ENCODE assay signal across 9 mouse cellular contexts in the genomic region with DNA sequence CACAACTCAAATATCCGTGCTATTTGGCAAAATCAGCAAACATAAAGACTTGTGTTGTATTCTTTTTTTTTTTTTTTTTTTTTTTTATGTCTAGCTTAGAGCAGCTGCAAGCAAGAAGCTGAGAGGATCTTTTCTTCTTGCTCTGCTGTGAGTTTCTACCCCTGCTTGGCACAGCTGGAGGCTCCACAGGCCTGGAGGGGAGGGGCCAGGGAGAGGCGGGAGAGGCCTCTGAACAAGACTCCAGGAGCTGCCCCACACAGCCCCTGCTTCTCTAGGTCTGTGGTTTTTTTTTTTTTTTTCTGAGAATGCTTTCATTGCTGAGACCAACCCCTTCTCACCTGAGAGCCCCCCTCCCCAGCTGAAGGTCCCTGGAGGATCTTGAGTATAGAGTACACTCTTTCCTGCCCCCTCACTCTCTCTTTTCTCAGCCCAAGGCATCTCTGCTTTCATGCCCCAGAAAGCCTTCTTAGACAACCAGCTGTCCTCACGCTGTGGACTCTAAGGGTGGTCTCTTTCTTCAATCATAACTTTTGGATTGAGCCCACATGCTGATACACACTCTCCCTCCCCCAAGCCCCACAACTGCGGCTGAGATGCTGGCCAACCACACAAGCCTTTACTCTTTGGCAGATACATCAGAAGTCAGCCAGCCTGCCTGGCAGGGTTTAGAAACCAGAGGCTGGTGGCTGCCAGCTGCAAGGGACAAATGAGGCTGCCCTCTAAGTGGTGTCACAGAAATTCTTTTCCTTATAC.
DNase-seq lines count a peak whose midpoint lies in the region; ATAC-seq and TF ChIP-seq lines count a peak whose summit lies in the region.
"Had no signal": no experiment of that assay in that cellular context is flagged by ENCODE, and none has a peak within 500 bp of the region (broad histone marks: within the 10 kb centered on the region; RNA-seq: fewer than 3 reads in every experiment).

No protein-coding gene starts in this region.

- peak; percentile 79 for ATAC-seq in limb, embryonic 15.5 days (ENCODE audit: insufficient number of reproducible peaks, low FRiP score, low TSS enrichment, low read depth)
- peak; percentile 63; the same call in 1 of the 2 replicates for ATAC-seq in stomach, postnatal 0 days (ENCODE audit: low FRiP score, low TSS enrichment)

- DNase-seq in cerebellum, adult 9-11 months, result peak; percentile 32
- DNase-seq in cerebellum, postnatal 36 days, result no peak
- DNase-seq in urinary bladder, postnatal 14 days (ENCODE audit: low spot score), result peak; percentile 19
- DNase-seq in urinary bladder, adult 18-20 months (ENCODE audit: low spot score in 2 of 2), result no peak
- peak; percentile 38 for DNase-seq in stomach, postnatal 0 days (ENCODE audit: low spot score)
- DNase-seq in kidney, postnatal 25 days, result no peak
- DNase-seq in layer of hippocampus, adult 8-10 months (ENCODE audit: low spot score in 2 of 2), result no peak
- DNase-seq: liver, embryonic 13.5 days had no signal

- peak overlapping the region; percentile 88 for H3K27ac ChIP-seq in limb, embryonic 15.5 days
- H3K27ac ChIP-seq in stomach, postnatal 0 days (replicated peaks), result peak overlapping the region; percentile 82
- H3K27ac ChIP-seq: liver, embryonic 13.5 days had no signal

- no peaks in the 10 kb centered on the region for H3K36me3 ChIP-seq in limb, embryonic 15.5 days
- no peaks in the 10 kb centered on the region for H3K36me3 ChIP-seq in stomach, postnatal 0 days (ENCODE audit: control insufficient read depth, insufficient read depth, low read length)
- H3K36me3 ChIP-seq: liver, embryonic 13.5 days had no signal

- WGBS in limb, embryonic 15.5 days, result 13% methylated on average over 4 of the region's 4 CpGs
- 27% methylated on average over 4 of the region's 4 CpGs for WGBS in stomach, postnatal 0 days

- H3K9me3 ChIP-seq in limb, embryonic 15.5 days, result no peaks in the 10 kb centered on the region
- H3K9me3 ChIP-seq in stomach, postnatal 0 days (ENCODE audit: control insufficient read depth, low read length), result no peaks in the 10 kb centered on the region
- H3K9me3 ChIP-seq: liver, embryonic 13.5 days had no signal

- no peak for TF ChIP-seq CTCF in stomach, postnatal 0 days (IDR thresholded peaks at IDR 0.05; ENCODE audit: low read depth)

- peak overlapping the region; percentile 36 for H3K4me2 ChIP-seq in limb, embryonic 15.5 days
- no peak overlapping the region for H3K4me2 ChIP-seq in stomach, postnatal 0 days (replicated peaks; ENCODE audit: low read depth)
- H3K4me2 ChIP-seq: liver, embryonic 13.5 days had no signal

- no peak overlapping the region for H3K9ac ChIP-seq in limb, embryonic 15.5 days
- peak overlapping the region; percentile 31 for H3K9ac ChIP-seq in stomach, postnatal 0 days (ENCODE audit: low read length)
- H3K9ac ChIP-seq: liver, embryonic 13.5 days had no signal

- H3K4me1 ChIP-seq in limb, embryonic 15.5 days, result peaks cover 21% of the 10 kb centered on the region
- no peaks in the 10 kb centered on the region for H3K4me1 ChIP-seq in stomach, postnatal 0 days (replicated peaks; ENCODE audit: control insufficient read depth, insufficient read depth)
- H3K4me1 ChIP-seq: liver, embryonic 13.5 days had no signal

- no peaks in the 10 kb centered on the region for H3K27me3 ChIP-seq in limb, embryonic 15.5 days
- no peaks in the 10 kb centered on the region for H3K27me3 ChIP-seq in stomach, postnatal 0 days (ENCODE audit: control insufficient read depth, insufficient read depth, low read length)
- H3K27me3 ChIP-seq: liver, embryonic 13.5 days had no signal

- no peak for TF ChIP-seq EP300 in stomach, postnatal 0 days (optimal IDR thresholded peaks at IDR 0.05)

- peak overlapping the region; percentile 8; the same call in 1 of the 2 replicates for H3K4me3 ChIP-seq in limb, embryonic 15.5 days
- no peak overlapping the region for H3K4me3 ChIP-seq in stomach, postnatal 0 days (ENCODE audit: low read depth, low read length)
- H3K4me3 ChIP-seq: liver, embryonic 13.5 days had no signal

Comparison
In these comparisons a context has a peak if more than half of its experiments do, and no peak if none do; other contexts are left out.
1. DNase-seq: peak in cerebellum, adult 9-11 months (single experiment), urinary bladder, postnatal 14 days (single experiment) and stomach, postnatal 0 days (single experiment); none in cerebellum, postnatal 36 days (0 of 2), urinary bladder, adult 18-20 months (0 of 2), kidney, postnatal 25 days (0 of 2) and layer of hippocampus, adult 8-10 months (0 of 2).